ENCODE assay signal across 13 mouse cellular contexts in the genomic region with DNA sequence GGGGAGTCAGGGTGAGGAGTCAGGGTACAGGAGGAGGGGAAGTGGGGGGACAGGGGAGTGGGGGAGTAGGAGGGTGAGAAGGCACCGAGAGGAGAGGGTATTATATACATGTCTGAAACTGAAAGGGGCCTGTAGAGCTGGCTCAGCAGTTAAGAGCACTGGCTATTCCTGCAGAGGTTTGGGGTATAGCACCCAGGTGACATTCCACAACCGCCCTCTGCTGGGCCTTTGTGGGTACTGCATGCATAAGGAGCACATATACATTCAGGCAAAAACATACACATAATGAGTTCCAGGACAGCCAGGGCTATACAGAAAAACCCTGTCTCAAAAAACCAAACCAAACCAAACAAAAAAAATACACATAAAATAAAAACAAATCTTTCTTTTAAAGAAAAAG. TPM values are rescaled to one million over a fixed set of nuclear protein-coding genes. Genes with fewer than 3 reads are reported as not detected.
DNase-seq lines count a peak whose midpoint lies in the region; ATAC-seq and TF ChIP-seq lines count a peak whose summit lies in the region.
"Had no signal": no experiment of that assay in that cellular context is flagged by ENCODE, and none has a peak within 500 bp of the region (broad histone marks: within the 10 kb centered on the region; RNA-seq: fewer than 3 reads in every experiment).

No protein-coding gene starts in this region.

- peaks cover 18% of the 10 kb centered on the region for H3K36me3 ChIP-seq in E14TG2a.4 (ENCODE audit: insufficient read depth, low read length)
- H3K36me3 ChIP-seq in small intestine, adult 2 months (ENCODE audit: control insufficient read depth, insufficient read depth, low read length) = no peaks in the 10 kb centered on the region
- H3K36me3 ChIP-seq: embryonic facial prominence, embryonic 15.5 days had no signal

- no peaks in the 10 kb centered on the region for H3K9me3 ChIP-seq in E14TG2a.4 (ENCODE audit: low read length)
- H3K9me3 ChIP-seq: embryonic facial prominence, embryonic 15.5 days had no signal

- peak; percentile 28 for TF ChIP-seq CTCF in lung, adult 2 months (IDR thresholded peaks at IDR 0.05; ENCODE audit: insufficient read depth, low read length)
- TF ChIP-seq CTCF in E14TG2a.4 (conservative IDR thresholded peaks at IDR 0.05; ENCODE audit: low read length) = peak; percentile 84
- peak; percentile 40; the same call in 1 of the 2 replicates for TF ChIP-seq CTCF in small intestine, adult 2 months (IDR thresholded peaks at IDR 0.05; ENCODE audit: extremely low read depth, insufficient read length, insufficient replicate concordance, low read depth, low read length)

- WGBS in lung, adult 2 months = 63% methylated on average over 2 of the region's 2 CpGs
- WGBS in small intestine, adult 2 months = 64% methylated on average over 2 of the region's 2 CpGs

- ATAC-seq in erythroid progenitor cell, adult 5-6 weeks (replicated peaks; ENCODE audit: low FRiP score, poor library complexity, severe bottlenecking) = no peak

- H3K27ac ChIP-seq in small intestine, adult 2 months (ENCODE audit: insufficient read depth, low read depth, low read length) = no peak overlapping the region
- H3K27ac ChIP-seq: embryonic facial prominence, embryonic 15.5 days had no signal

- 0 out of 2 replicates have a peak, but pooled peaks cover 5% of the 10 kb centered on the region for H3K27me3 ChIP-seq in E14TG2a.4 (ENCODE audit: insufficient read depth, low read length)
- H3K27me3 ChIP-seq in small intestine, adult 2 months (ENCODE audit: control insufficient read depth, insufficient read depth, low read length) = no peaks in the 10 kb centered on the region

- DNase-seq in lung, adult 2 months = no peak
- DNase-seq in lung, postnatal 10 days = no peak
- peak; percentile 19 for DNase-seq in T-cell, adult 2 months (ENCODE audit: low spot score)
- DNase-seq in adrenal gland, adult 2 months = no peak
- DNase-seq: cerebellum, postnatal 10 days; gastrocnemius, postnatal 14 days; heart, postnatal 10 days; kidney, adult 9 months; lung, postnatal 14 days had no signal

- no peak for TF ChIP-seq POLR2A in lung, adult 2 months (IDR thresholded peaks at IDR 0.05; ENCODE audit: borderline replicate concordance, extremely low read depth, low read depth, low read length)
- TF ChIP-seq POLR2A in small intestine, adult 2 months (IDR thresholded peaks at IDR 0.05; ENCODE audit: low read depth, low read length) = no peak

- H3K4me1 ChIP-seq in lung, adult 2 months (ENCODE audit: control insufficient read depth, insufficient read depth, low read length) = peaks cover 2% of the 10 kb centered on the region
- peaks cover 84% of the 10 kb centered on the region for H3K4me1 ChIP-seq in E14TG2a.4 (replicated peaks; ENCODE audit: low read depth, low read length)
- no peaks in the 10 kb centered on the region for H3K4me1 ChIP-seq in small intestine, adult 2 months (ENCODE audit: control insufficient read depth, insufficient read depth, insufficient read length, low read length)

- H3K4me3 ChIP-seq in lung, adult 2 months (replicated peaks; ENCODE audit: extremely low read depth, low read depth, low read length) = no peak overlapping the region
- no peak overlapping the region for H3K4me3 ChIP-seq in E14TG2a.4 (replicated peaks; ENCODE audit: low read length)
- no peak overlapping the region for H3K4me3 ChIP-seq in small intestine, adult 2 months (ENCODE audit: low read depth, low read length)
- H3K4me3 ChIP-seq: embryonic facial prominence, embryonic 15.5 days had no signal

RNA-seq across cellular contexts. Expression of a gene that starts 6.6 kb away (rescaled TPM):
- polyA plus RNA-seq in lung, adult 2 months (2012; rRNA removed) = 57.5 and 61.4 TPM in 2 replicates
- 18.5 and 24.3 TPM in 2 replicates for polyA plus RNA-seq in small intestine, adult 2 months (2012; rRNA removed)
- total RNA-seq in erythroid progenitor cell, adult 5-6 weeks (2015; ENCODE audit: low replicate concordance) = 14.7 and 28.5 TPM in 2 replicates
- total RNA-seq in erythroid progenitor cell, adult 5-6 weeks (2017; ENCODE audit: low replicate concordance) = 50.2 and 51.1 TPM in 2 replicates
- 10 to 100 TPM; 65.7 to 69.3 TPM for total RNA-seq in adrenal gland, adult 2 months (2021)
- polyA plus RNA-seq in adrenal gland, adult 2 months (2012; rRNA removed) = 49.3 and 50.1 TPM in 2 replicates

Comparison
In these comparisons a context has a peak if more than half of its experiments do, and no peak if none do; other contexts are left out.
1. CTCF ChIP-seq: peak in every context shown above with its lines; median percentile 84 in E14TG2a.4; 40 in small intestine, adult 2 months; 28 in lung, adult 2 months.